Mouse (Mus musculus) limb, embryonic 13.5 days (tissue): ENCODE measurements around the gene Fkbp6. TPM values are rescaled to one million over a fixed set of nuclear protein-coding genes. Genes with fewer than 3 reads are reported as not detected.
A peak's percentile ranks its signal among the peaks of the same experiment; 100 is the strongest.

Experiments used
- ATAC-seq: fragments of 200-750 bp; cut with Nextera tagmentation; 2 replicates; pipeline ENCODE4 v1.8.0; 2017; ENCODE audit warnings: low read depth, moderate number of reproducible peaks, moderate TSS enrichment; ENCODE audit not compliant: low FRiP score
- H3K27ac ChIP-seq: fragments of 300-500 bp; sonication (generic); 2 replicates; pipeline ENCODE4 v1.5.1; 2015; ENCODE audit warnings: inconsistent platforms, mild to moderate bottlenecking, moderate library complexity
- H3K27me3 ChIP-seq: fragments of 300-500 bp; sonication (generic); 2 replicates; pipeline ENCODE4 v1.6.1; 2015; ENCODE audit warnings: mild to moderate bottlenecking, inconsistent platforms
- H3K36me3 ChIP-seq: fragments of 300-500 bp; sonication (generic); 2 replicates; pipeline ENCODE4 v1.6.1; 2015; ENCODE audit warnings: inconsistent platforms, mild to moderate bottlenecking, moderate library complexity
- H3K4me1 ChIP-seq: fragments of 300-500 bp; sonication (generic); 2 replicates; pipeline ENCODE4 v1.6.1; 2015; ENCODE audit warnings: inconsistent platforms
- H3K4me2 ChIP-seq: fragments of 300-500 bp; sonication (generic); replicated peaks from 2 replicates; pipeline ENCODE4 v1.6.1; 2015; ENCODE audit warnings: inconsistent platforms, mild to moderate bottlenecking, moderate library complexity
- H3K4me3 ChIP-seq: fragments of 300-500 bp; sonication (generic); 2 replicates; pipeline ENCODE4 v1.5.1; 2015; ENCODE audit warnings: moderate library complexity, mild to moderate bottlenecking, inconsistent platforms
- H3K9ac ChIP-seq: fragments of 300-500 bp; sonication (generic); 2 replicates; pipeline ENCODE4 v1.6.1; 2015; ENCODE audit warnings: mild to moderate bottlenecking, inconsistent platforms
- H3K9me3 ChIP-seq: fragments of 300-500 bp; sonication (generic); 2 replicates; pipeline ENCODE4 v1.6.1; 2016; ENCODE audit warnings: inconsistent platforms
- WGBS: fragments of 180-500 bp; shearing (Covaris S2); methylation state at CpG from one replicate; pipeline ENCODE4 v1.1.7; 2015; 5-methylcytosine and 5-hydroxymethylcytosine counted together
- microRNA-seq: library from miRNA; unstranded; fragments of <30 nt; microRNA quantifications from one replicate; pipeline ENCODE4, GENCODE M21; 2016
- polyA plus RNA-seq: library from polyadenylated mRNA; unstranded; fragments of >200 nt; fragmentation: Nextera tagmentation; extraction: Ambion mirVana; gene quantifications from 2 replicates; pipeline ENCODE4 v1.2.1, GENCODE M21; 2015

The Fkbp6 gene
- polyA plus RNA-seq, 1 experiment from 2014 or later = not detected

GRCm38 (mm10) chr5:135248956-135249676 lies 100.7 kb downstream of the Fkbp6 start:
- Histone ChIP-seq H3K4me2 (peak overlapping the region; percentile 97), H3K27me3 (peaks cover 28% of the 10 kb centered on the region), H3K9ac (peak overlapping the region; percentile 76), H3K27ac (0 out of 2 replicates have a peak overlapping the region, but pooled peaks have one; percentile 10), H3K4me1 (peaks cover 57% of the 10 kb centered on the region), H3K4me3 (peak overlapping the region; percentile 66), H3K36me3 (peaks cover 34% of the 10 kb centered on the region), H3K9me3 (no peaks in the 10 kb centered on the region)
- WGBS = 84% methylated on average over 16 of the region's 16 CpGs
- no peak for ATAC-seq

GRCm38 (mm10) chr5:135247337-135247736 lies 102.5 kb downstream of the Fkbp6 start:
- Histone ChIP-seq H3K4me3 (peak overlapping the region; percentile 66), H3K36me3 (peaks cover 52% of the 10 kb centered on the region), H3K4me1 (peaks cover 42% of the 10 kb centered on the region), H3K27ac (no peak overlapping the region), H3K9ac (peak overlapping the region; percentile 76; the same call in 1 of the 2 replicates), H3K9me3 (no peaks in the 10 kb centered on the region), H3K27me3 (peaks cover 28% of the 10 kb centered on the region), H3K4me2 (peak overlapping the region; percentile 97)
- 84% methylated on average over 9 of the region's 9 CpGs for WGBS
- ATAC-seq = no peak

- Histone ChIP-seq H3K36me3 (peaks cover 60% of the 10 kb centered on the region), H3K9ac (no peak overlapping the region), H3K4me2 (peak overlapping the region; percentile 97; the same call in 1 of the 2 replicates), H3K4me1 (peaks cover 42% of the 10 kb centered on the region), H3K27ac (no peak overlapping the region), H3K27me3 (peaks cover 28% of the 10 kb centered on the region), H3K4me3 (no peak overlapping the region), H3K9me3 (no peaks in the 10 kb centered on the region)
- 72% methylated on average over 4 of the region's 4 CpGs for WGBS
- ATAC-seq = no peak
Measured at GRCm38 (mm10) chr5:135246531-135246930, 103.3 kb downstream of the Fkbp6 start.

GRCm38 (mm10) chr5:135243166-135243565 lies 106.7 kb downstream of the Fkbp6 start:
- Histone ChIP-seq H3K4me2 (no peak overlapping the region), H3K4me1 (peaks cover 18% of the 10 kb centered on the region; the same call in 1 of the 2 replicates), H3K4me3 (no peak overlapping the region), H3K27ac (peak overlapping the region; percentile 22; the same call in 1 of the 2 replicates), H3K27me3 (peaks cover 2% of the 10 kb centered on the region; the same call in 1 of the 2 replicates), H3K9me3 (no peaks in the 10 kb centered on the region), H3K36me3 (peaks cover 93% of the 10 kb centered on the region), H3K9ac (no peak overlapping the region)
- ATAC-seq = 0 out of 2 replicates have a peak, but pooled peaks have one; percentile 16
- WGBS = 93% methylated on average over 1 of the region's 1 CpGs

- Histone ChIP-seq H3K4me1 (peaks cover 18% of the 10 kb centered on the region; the same call in 1 of the 2 replicates), H3K4me3 (no peak overlapping the region), H3K36me3 (peaks cover 99% of the 10 kb centered on the region), H3K4me2 (no peak overlapping the region), H3K27me3 (no peaks in the 10 kb centered on the region), H3K9ac (no peak overlapping the region), H3K27ac (peak overlapping the region; percentile 22; the same call in 1 of the 2 replicates), H3K9me3 (no peaks in the 10 kb centered on the region)
- peak; percentile 51 for ATAC-seq
- 87% methylated on average over 3 of the region's 3 CpGs for whole genome bisulfite sequencing
Measured at GRCm38 (mm10) chr5:135242608-135243007, 107.2 kb downstream of the Fkbp6 start.

GRCm38 (mm10) chr5:135242136-135242535 lies 107.7 kb downstream of the Fkbp6 start:
- Histone ChIP-seq H3K27me3 (no peaks in the 10 kb centered on the region), H3K27ac (no peak overlapping the region; the same call in 1 of the 2 replicates), H3K9ac (no peak overlapping the region), H3K9me3 (no peaks in the 10 kb centered on the region), H3K36me3 (peaks cover 100% of the 10 kb centered on the region), H3K4me2 (no peak overlapping the region), H3K4me3 (no peak overlapping the region), H3K4me1 (peaks cover 18% of the 10 kb centered on the region; the same call in 1 of the 2 replicates)
- no peak for ATAC-seq
- WGBS = 87% methylated on average over 12 of the region's 12 CpGs

Small RNA genes lying within 50 kb of the gene (microRNA-seq; reads per million reads assigned to microRNA genes)
- gene Mir7033 = not detected

Other genes with a start within 250 kb of the Fkbp6 start
- gene Tbl2, start 200.4 kb downstream of the Fkbp6 start, polyA plus RNA-seq = 29.0 and 32.5 TPM in 2 replicates
- gene Bcl7b, start 181.8 kb downstream of the Fkbp6 start, polyA plus RNA-seq = 47.3 and 50.0 TPM in 2 replicates
- 48.9 and 50.3 TPM in 2 replicates for gene Baz1b, start 162.8 kb downstream of the Fkbp6 start, polyA plus RNA-seq
- 19.4 and 21.1 TPM in 2 replicates for gene Fzd9, start 98.8 kb downstream of the Fkbp6 start, polyA plus RNA-seq
- not detected in 2 replicates for gene Trim50, start 3.3 kb upstream of the Fkbp6 start, polyA plus RNA-seq
- 38.8 and 39.8 TPM in 2 replicates for gene Nsun5, start 19.9 kb upstream of the Fkbp6 start, polyA plus RNA-seq
- 15.5 and 15.9 TPM in 2 replicates for gene Pom121, start 44.5 kb upstream of the Fkbp6 start, polyA plus RNA-seq
- gene Hip1, start 195.1 kb upstream of the Fkbp6 start, polyA plus RNA-seq = 41.3 and 48.5 TPM in 2 replicates
- not detected in 2 replicates for gene Ccl26, start 213.5 kb upstream of the Fkbp6 start, polyA plus RNA-seq
- gene Ccl24, start 223.0 kb upstream of the Fkbp6 start, polyA plus RNA-seq = 1.3 and 1.4 TPM in 2 replicates